Mouse (Mus musculus) E14TG2a.4 (cell line): ENCODE measurements around the gene Ikzf3.

ENCODE experiments used
- H3K27me3 ChIP-seq: 2 replicates; pipeline ENCODE4 v1.6.1; 2014; ENCODE audit warnings: low read length, control low read depth; ENCODE audit not compliant: insufficient read depth
- H3K36me3 ChIP-seq: 2 replicates; pipeline ENCODE4 v1.6.1; 2014; ENCODE audit warnings: low read length, control low read depth; ENCODE audit not compliant: insufficient read depth
- H3K4me1 ChIP-seq: replicated peaks from 2 replicates; pipeline ENCODE4 v1.6.1; 2014; ENCODE audit warnings: low read depth, low read length, control low read depth
- H3K4me3 ChIP-seq: replicated peaks from 2 replicates; pipeline ENCODE4 v1.5.1; 2014; ENCODE audit warnings: mild to moderate bottlenecking, low read length
- H3K9me3 ChIP-seq: 2 replicates; pipeline ENCODE4 v1.6.1; 2014; ENCODE audit warnings: low read length, control low read depth
- CTCF ChIP-seq: conservative IDR thresholded peaks from 2 replicates; pipeline ENCODE4 v1.5.1; 2014; ENCODE audit warnings: low read length
- NANOG ChIP-seq: IDR thresholded peaks from 2 replicates; pipeline ENCODE4 v1.6.1; 2014; ENCODE audit warnings: borderline replicate concordance, low read length, mixed read lengths
- POU5F1 ChIP-seq: IDR thresholded peaks from 2 replicates; pipeline ENCODE4 v1.6.1; 2014; ENCODE audit warnings: low read length, borderline replicate concordance

Gene Ikzf3

DNA sequence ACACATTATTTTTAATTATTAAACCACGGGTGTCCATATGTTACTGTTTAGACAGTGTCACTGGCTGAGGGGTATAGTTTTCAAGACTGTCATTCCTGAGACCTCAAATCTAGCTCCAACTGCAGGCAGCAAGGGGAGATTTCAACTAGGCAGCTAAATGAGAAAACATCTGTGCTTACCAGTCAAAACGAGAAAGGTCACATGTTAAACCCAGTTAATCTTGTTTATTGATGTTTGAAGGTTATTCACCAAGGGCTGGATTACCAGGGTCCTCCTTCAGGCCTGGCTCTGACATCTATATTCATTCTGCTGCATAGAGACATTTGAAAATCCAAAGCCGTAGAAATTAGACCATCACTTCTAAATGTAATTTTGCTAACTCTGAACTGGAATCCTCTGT, 40.9 kb downstream of the Ikzf3 start:
- TF ChIP-seq POU5F1, result no peak
- no peak for TF ChIP-seq CTCF
- no peak for TF ChIP-seq NANOG
- no peaks in the 10 kb centered on the region for H3K36me3 ChIP-seq
- no peak overlapping the region for H3K4me3 ChIP-seq
- 0 out of 2 replicates have a peak, but pooled peaks cover 9% of the 10 kb centered on the region for H3K27me3 ChIP-seq
- H3K9me3 ChIP-seq, result no peaks in the 10 kb centered on the region
- peaks cover 6% of the 10 kb centered on the region; the same call in 1 of the 2 replicates for H3K4me1 ChIP-seq

DNA sequence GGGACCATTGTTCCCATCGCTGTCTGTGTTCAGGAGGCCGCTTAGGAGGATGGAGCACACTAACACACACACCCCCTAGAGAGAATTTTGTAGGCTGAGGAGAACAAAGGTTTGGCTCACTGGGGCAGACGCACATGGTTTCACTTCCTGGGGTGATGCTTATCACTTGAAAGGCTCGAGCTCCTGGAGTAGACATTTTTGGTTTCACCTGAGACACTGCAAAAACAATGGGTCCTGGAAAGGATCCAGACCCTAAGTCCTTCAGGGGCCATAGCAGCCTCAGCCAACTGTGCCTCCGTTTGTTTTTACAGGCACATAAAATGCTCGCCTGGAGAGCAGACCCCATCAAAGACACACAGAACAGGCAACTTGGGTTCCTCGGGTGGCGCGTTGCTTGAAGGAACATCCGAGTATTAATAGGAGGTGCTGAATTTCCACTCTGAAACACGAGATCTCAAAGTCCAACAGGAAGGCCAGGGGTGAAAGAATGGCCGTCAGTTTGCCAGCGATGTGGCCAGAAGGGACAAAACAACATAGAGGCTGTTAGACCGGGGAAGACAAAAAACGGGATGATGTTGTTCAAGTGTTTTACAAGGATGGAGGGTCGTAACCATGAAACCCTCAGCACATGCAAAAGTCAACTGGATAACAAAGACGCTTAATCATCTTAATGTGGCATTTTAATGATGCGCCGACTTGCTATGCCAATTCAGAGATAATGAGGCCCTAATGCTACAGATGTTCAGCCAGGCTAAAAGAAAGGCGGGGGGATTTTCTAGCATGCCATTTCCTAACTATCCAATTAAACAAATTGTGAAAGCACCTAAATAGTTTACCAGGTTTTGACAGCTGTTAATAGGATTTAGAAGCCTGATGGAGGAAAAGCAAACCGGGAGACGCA, 48.2 kb downstream of the Ikzf3 start:
- Histone ChIP-seq H3K4me1 (peaks cover 16% of the 10 kb centered on the region), H3K4me3 (no peak overlapping the region), H3K36me3 (no peaks in the 10 kb centered on the region), H3K9me3 (no peaks in the 10 kb centered on the region), H3K27me3 (peaks cover 17% of the 10 kb centered on the region; the same call in 1 of the 2 replicates)
- TF ChIP-seq CTCF, result no peak
- no peak for TF ChIP-seq POU5F1

DNA sequence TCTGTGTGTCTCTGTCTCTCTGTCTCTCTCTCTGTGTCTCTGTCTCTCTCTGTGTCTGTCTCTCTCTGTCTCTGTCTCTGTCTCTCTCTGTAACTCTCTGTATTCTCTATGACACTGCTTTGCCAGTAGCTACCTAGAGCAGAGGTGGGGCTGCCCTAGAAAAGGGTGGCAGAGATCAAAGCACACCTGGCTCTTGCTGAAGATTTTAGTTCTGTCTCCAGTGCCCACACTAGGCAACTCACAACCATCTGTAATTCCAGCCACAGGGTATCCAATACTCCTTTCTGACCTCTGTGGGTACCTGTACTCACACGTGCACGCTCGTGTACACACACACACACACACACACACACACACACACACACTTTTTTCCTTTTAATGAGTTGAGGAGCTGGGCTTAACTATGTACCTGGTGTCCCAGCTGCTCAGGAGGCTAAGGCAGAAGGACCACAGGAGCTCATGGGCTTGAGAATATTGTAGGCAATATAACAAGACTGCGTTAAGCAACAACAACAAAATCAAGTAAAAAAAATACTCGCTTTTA, 50.6 kb downstream of the Ikzf3 start:
- Histone ChIP-seq H3K27me3 (peaks cover 14% of the 10 kb centered on the region), H3K4me3 (no peak overlapping the region), H3K4me1 (peaks cover 10% of the 10 kb centered on the region), H3K9me3 (no peaks in the 10 kb centered on the region), H3K36me3 (no peaks in the 10 kb centered on the region)
- no peak for TF ChIP-seq NANOG
- TF ChIP-seq CTCF, result no peak
- TF ChIP-seq POU5F1, result no peak

DNA sequence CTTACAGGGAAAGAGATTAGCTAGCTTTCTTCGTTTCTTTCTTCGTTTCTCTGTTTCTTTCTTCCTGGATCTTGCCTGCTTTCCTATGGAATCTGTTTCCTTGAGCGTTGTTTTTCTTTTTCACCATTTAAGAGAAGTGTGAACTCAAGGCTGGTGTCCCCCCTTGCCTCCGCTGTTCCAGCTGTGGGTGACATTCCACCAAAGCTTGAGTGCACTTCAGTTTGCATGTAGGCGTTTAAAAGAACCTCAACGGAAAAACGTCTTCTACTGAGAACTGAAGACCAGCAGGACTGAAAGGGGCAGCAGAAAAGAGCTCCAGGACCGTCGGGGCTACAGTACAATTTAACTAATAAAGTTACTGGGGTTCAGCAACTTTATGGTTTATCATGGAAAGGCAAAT, 52.4 kb downstream of the Ikzf3 start:
- no peaks in the 10 kb centered on the region for H3K9me3 ChIP-seq

DNA sequence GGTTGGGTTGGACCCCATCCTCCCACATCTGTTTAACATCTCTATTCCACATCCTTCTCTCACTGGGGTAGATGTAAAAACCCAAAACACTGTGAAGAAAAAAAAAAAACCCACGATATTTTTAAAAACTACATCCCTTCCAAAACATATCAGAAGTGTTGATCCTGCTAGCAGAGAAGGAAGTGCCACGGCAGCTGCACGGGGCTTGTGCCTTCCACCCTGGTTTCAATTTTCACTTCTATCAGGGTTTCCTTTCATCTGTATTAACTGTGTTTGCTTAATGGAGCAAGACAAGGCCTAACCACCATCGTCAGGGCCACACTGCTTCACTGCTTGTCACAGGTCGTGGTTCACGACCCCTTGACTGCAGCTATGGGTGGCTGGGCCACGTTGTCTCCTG, 52.9 kb downstream of the Ikzf3 start:
- peaks cover 17% of the 10 kb centered on the region for H3K4me1 ChIP-seq
- peaks cover 12% of the 10 kb centered on the region for H3K27me3 ChIP-seq
- H3K36me3 ChIP-seq, result no peaks in the 10 kb centered on the region
- H3K9me3 ChIP-seq, result no peaks in the 10 kb centered on the region
- no peak overlapping the region for H3K4me3 ChIP-seq
- TF ChIP-seq CTCF (no peak), NANOG (no peak), POU5F1 (no peak)

More for the DNA sequence above, 52.4 kb downstream of the Ikzf3 start:
- no peak for TF ChIP-seq POU5F1
- TF ChIP-seq NANOG, result no peak
- Histone ChIP-seq H3K27me3 (peaks cover 12% of the 10 kb centered on the region), H3K36me3 (no peaks in the 10 kb centered on the region), H3K4me3 (no peak overlapping the region), H3K4me1 (peaks cover 16% of the 10 kb centered on the region)

DNA sequence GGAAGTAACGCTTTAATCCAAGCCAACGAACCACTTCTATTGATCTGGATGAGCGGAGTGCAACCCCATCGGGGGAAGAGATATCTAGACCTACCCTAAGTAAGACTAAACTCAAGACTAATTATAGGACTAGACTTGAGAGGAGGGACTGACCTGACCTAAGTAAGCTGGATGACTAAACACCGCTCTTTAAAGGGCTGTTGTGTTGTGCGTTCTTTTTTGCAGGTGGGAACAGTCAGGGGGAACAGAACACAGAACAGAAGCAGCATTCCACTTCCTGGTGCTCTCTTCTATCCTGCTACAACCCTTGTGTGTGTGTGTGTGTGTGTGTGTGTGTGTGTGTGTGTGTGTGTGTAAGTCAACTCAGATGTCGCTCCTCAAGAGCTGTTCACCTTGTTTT, 54.3 kb downstream of the Ikzf3 start:
- Histone ChIP-seq H3K9me3 (no peaks in the 10 kb centered on the region), H3K36me3 (no peaks in the 10 kb centered on the region), H3K4me1 (peaks cover 7% of the 10 kb centered on the region; the same call in 1 of the 2 replicates), H3K27me3 (peaks cover 12% of the 10 kb centered on the region), H3K4me3 (no peak overlapping the region)
- TF ChIP-seq CTCF, result no peak
- TF ChIP-seq NANOG, result no peak
- no peak for TF ChIP-seq POU5F1

DNA sequence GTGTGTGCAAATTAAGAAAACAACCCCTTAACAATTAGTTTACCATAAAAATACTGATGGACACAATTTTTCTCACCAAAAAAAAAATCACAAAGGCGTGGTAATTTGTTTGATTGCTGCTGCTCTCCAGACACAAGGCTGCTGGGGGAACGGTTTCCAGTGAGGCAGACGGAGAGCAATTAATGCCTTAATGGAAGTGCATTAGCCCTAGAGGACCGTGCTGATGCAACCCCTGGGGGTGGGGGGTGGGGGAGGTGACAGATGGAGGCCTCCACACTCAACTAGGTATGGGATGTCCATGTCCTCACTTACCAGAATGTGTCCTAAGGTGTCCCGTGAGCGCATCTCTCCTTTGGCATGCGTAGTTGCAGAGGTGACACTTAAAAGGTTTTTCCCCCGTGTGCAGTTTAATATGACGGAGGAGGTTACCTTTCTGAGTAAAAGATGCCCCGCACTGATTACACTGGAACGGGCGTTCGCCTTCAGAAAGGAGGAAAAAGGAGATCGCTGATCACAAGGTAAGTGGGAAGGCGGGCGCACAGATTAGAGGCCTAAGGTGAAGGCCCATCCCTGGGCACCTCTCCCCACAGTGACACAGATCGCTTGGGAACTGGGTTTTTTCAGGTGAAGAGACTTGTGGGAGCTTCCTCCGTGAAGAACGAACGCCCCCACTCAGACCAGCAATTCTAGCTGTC, 57.1 kb downstream of the Ikzf3 start:
- Histone ChIP-seq H3K27me3 (peaks cover 11% of the 10 kb centered on the region), H3K4me3 (no peak overlapping the region), H3K36me3 (no peaks in the 10 kb centered on the region), H3K9me3 (no peaks in the 10 kb centered on the region), H3K4me1 (peaks cover 23% of the 10 kb centered on the region)
- TF ChIP-seq NANOG (no peak), POU5F1 (no peak), CTCF (no peak)

DNA sequence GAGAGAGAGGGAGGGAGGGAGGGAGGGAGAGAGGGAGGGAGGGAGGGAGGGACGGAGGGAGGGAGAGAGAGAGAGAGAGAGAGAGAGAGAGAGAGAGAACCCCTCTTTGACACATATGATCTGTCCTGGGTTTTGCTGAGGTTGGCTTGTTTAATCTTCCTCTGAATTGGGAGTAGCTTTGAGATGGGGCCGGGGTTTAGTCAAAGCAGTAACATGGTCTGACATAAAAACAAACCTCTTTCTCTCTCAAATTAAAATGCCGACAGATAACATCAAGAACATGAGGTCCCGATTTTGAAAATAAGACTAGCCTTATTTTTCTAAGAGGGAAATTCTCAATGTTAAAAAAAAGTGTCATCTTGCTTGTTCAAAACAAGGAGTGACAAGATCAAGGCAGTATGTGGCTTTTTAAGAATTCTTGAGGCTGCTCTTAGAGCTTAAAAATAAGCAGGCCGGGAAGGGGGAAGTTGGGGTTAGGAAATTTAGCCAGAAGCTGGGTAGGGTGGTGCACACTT, 58.2 kb downstream of the Ikzf3 start:
- no peak for TF ChIP-seq CTCF
- no peak for TF ChIP-seq NANOG
- no peak for TF ChIP-seq POU5F1
- H3K36me3 ChIP-seq, result no peaks in the 10 kb centered on the region
- no peaks in the 10 kb centered on the region for H3K9me3 ChIP-seq
- H3K27me3 ChIP-seq, result peaks cover 11% of the 10 kb centered on the region
- H3K4me1 ChIP-seq, result peaks cover 23% of the 10 kb centered on the region
- H3K4me3 ChIP-seq, result no peak overlapping the region

DNA sequence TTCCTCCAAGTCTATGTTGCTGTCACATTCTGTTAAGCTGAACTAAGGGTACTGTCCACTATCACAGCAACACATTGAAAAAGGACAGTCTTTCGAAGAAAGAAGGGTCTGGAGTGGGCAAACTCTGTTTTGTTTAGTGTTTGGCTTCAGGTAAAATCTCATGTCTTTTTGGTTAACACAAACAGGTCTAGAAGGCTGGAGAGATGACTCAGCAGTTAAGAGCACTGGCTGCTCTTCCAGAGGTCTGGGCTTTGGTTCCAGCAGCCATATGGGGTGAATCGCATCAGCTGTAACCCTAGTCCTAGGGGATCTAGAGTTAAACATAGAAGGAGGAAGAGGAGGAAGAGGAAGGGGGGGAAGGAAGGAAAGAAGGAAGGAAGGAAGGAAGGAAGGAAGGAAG, 60.1 kb downstream of the Ikzf3 start:
- H3K4me1 ChIP-seq, result peaks cover 23% of the 10 kb centered on the region

More for the DNA sequence above, 60.1 kb downstream of the Ikzf3 start:
- Histone ChIP-seq H3K27me3 (peaks cover 8% of the 10 kb centered on the region; the same call in 1 of the 2 replicates), H3K36me3 (no peaks in the 10 kb centered on the region), H3K4me3 (no peak overlapping the region), H3K9me3 (no peaks in the 10 kb centered on the region)
- TF ChIP-seq NANOG (no peak), CTCF (no peak), POU5F1 (no peak)
